25 mouse cellular contexts compared by ENCODE assay signal in genomic region chr3:55637660-55638059, GRCm38 (mm10).
A peak's percentile ranks its signal among the peaks of the same experiment; 100 is the strongest.
DNase-seq lines count a peak whose midpoint lies in the region; ATAC-seq lines count a peak whose summit lies in the region.
"Had no signal": no experiment of that assay in that cellular context is flagged by ENCODE, and none has a peak within 500 bp of the region (broad histone marks: within the 10 kb centered on the region; RNA-seq: fewer than 3 reads in every experiment).

No protein-coding gene starts in this region.

- H3K27ac ChIP-seq in midbrain, embryonic 11.5 days (ENCODE audit: low read depth, low read length) = no peak overlapping the region; the same call in 1 of the 2 replicates
- H3K27ac ChIP-seq in midbrain, embryonic 10.5 days (replicated peaks) = no peak overlapping the region
- peak overlapping the region; percentile 77 for H3K27ac ChIP-seq in hindbrain, embryonic 13.5 days
- H3K27ac ChIP-seq in midbrain, embryonic 12.5 days (replicated peaks) = peak overlapping the region; percentile 52; the same call in 1 of the 2 replicates
- H3K27ac ChIP-seq in neural tube, embryonic 13.5 days (replicated peaks) = peak overlapping the region; percentile 42; the same call in 1 of the 2 replicates
- H3K27ac ChIP-seq in limb, embryonic 10.5 days = no peak overlapping the region
- H3K27ac ChIP-seq: embryonic facial prominence, embryonic 12.5 days; intestine, embryonic 15.5 days; limb, embryonic 12.5 days; neural tube, embryonic 12.5 days had no signal

- H3K9me3 ChIP-seq in midbrain, embryonic 11.5 days (ENCODE audit: control insufficient read depth, low read length) = no peaks in the 10 kb centered on the region
- H3K9me3 ChIP-seq in midbrain, embryonic 10.5 days (replicated peaks) = no peaks in the 10 kb centered on the region
- no peaks in the 10 kb centered on the region for H3K9me3 ChIP-seq in hindbrain, embryonic 13.5 days
- H3K9me3 ChIP-seq in midbrain, embryonic 12.5 days = no peaks in the 10 kb centered on the region
- no peaks in the 10 kb centered on the region for H3K9me3 ChIP-seq in neural tube, embryonic 13.5 days
- no peaks in the 10 kb centered on the region for H3K9me3 ChIP-seq in limb, embryonic 10.5 days (replicated peaks)
- H3K9me3 ChIP-seq: embryonic facial prominence, embryonic 12.5 days; intestine, embryonic 15.5 days; limb, embryonic 12.5 days; neural tube, embryonic 12.5 days had no signal

- no peaks in the 10 kb centered on the region for H3K27me3 ChIP-seq in midbrain, embryonic 11.5 days (ENCODE audit: control insufficient read depth, insufficient read depth, low read length)
- no peaks in the 10 kb centered on the region for H3K27me3 ChIP-seq in midbrain, embryonic 10.5 days (ENCODE audit: low read depth, poor library complexity, severe bottlenecking)
- H3K27me3 ChIP-seq in hindbrain, embryonic 13.5 days = no peaks in the 10 kb centered on the region
- H3K27me3 ChIP-seq in midbrain, embryonic 12.5 days = no peaks in the 10 kb centered on the region
- no peaks in the 10 kb centered on the region for H3K27me3 ChIP-seq in neural tube, embryonic 13.5 days
- H3K27me3 ChIP-seq in limb, embryonic 10.5 days (ENCODE audit: low read depth, poor library complexity, severe bottlenecking) = no peaks in the 10 kb centered on the region
- H3K27me3 ChIP-seq: CH12.LX; embryonic facial prominence, embryonic 12.5 days; intestine, embryonic 15.5 days; limb, embryonic 12.5 days; neural tube, embryonic 12.5 days; Patski had no signal

- H3K4me3 ChIP-seq in midbrain, embryonic 11.5 days (ENCODE audit: low read depth, low read length) = no peak overlapping the region
- H3K4me3 ChIP-seq in midbrain, embryonic 10.5 days = no peak overlapping the region
- no peak overlapping the region for H3K4me3 ChIP-seq in hindbrain, embryonic 13.5 days
- no peak overlapping the region for H3K4me3 ChIP-seq in midbrain, embryonic 12.5 days
- H3K4me3 ChIP-seq in neural tube, embryonic 13.5 days = no peak overlapping the region
- H3K4me3 ChIP-seq in limb, embryonic 10.5 days = no peak overlapping the region
- H3K4me3 ChIP-seq: embryonic facial prominence, embryonic 12.5 days; intestine, embryonic 15.5 days; limb, embryonic 12.5 days; neural tube, embryonic 12.5 days had no signal

- no peak overlapping the region for H3K4me2 ChIP-seq in midbrain, embryonic 11.5 days
- H3K4me2 ChIP-seq in hindbrain, embryonic 13.5 days = no peak overlapping the region
- H3K4me2 ChIP-seq in midbrain, embryonic 12.5 days (replicated peaks) = no peak overlapping the region
- H3K4me2 ChIP-seq in neural tube, embryonic 13.5 days = no peak overlapping the region
- H3K4me2 ChIP-seq: embryonic facial prominence, embryonic 12.5 days; intestine, embryonic 15.5 days; limb, embryonic 12.5 days; liver, embryonic 11.5 days; neural tube, embryonic 12.5 days had no signal

- WGBS in midbrain, embryonic 11.5 days = 83% methylated on average over 7 of the region's 7 CpGs
- WGBS in midbrain, embryonic 10.5 days = 85% methylated on average over 7 of the region's 7 CpGs
- 52% methylated on average over 7 of the region's 7 CpGs for WGBS in hindbrain, embryonic 13.5 days
- 80% methylated on average over 7 of the region's 7 CpGs for WGBS in midbrain, embryonic 12.5 days
- 65% methylated on average over 7 of the region's 7 CpGs for WGBS in neural tube, embryonic 13.5 days
- 76% methylated on average over 7 of the region's 7 CpGs for WGBS in limb, embryonic 10.5 days

- no peaks in the 10 kb centered on the region for H3K4me1 ChIP-seq in midbrain, embryonic 11.5 days (ENCODE audit: control insufficient read depth, insufficient read depth, low read length)
- no peaks in the 10 kb centered on the region for H3K4me1 ChIP-seq in midbrain, embryonic 10.5 days
- peaks cover 21% of the 10 kb centered on the region for H3K4me1 ChIP-seq in hindbrain, embryonic 13.5 days (replicated peaks)
- H3K4me1 ChIP-seq in midbrain, embryonic 12.5 days = no peaks in the 10 kb centered on the region; the same call in 1 of the 2 replicates
- peaks cover 10% of the 10 kb centered on the region; the same call in 1 of the 2 replicates for H3K4me1 ChIP-seq in neural tube, embryonic 13.5 days (replicated peaks)
- peaks cover 22% of the 10 kb centered on the region for H3K4me1 ChIP-seq in limb, embryonic 10.5 days
- H3K4me1 ChIP-seq: embryonic facial prominence, embryonic 12.5 days; intestine, embryonic 15.5 days; neural tube, embryonic 12.5 days had no signal

- peak; percentile 33; the same call in 1 of the 2 replicates for ATAC-seq in midbrain, embryonic 11.5 days (ENCODE audit: low FRiP score)
- peak; percentile 67; the same call in 1 of the 2 replicates for ATAC-seq in hindbrain, embryonic 13.5 days (ENCODE audit: low FRiP score)
- no peak for ATAC-seq in midbrain, embryonic 12.5 days (ENCODE audit: low FRiP score, low read depth)
- no peak for ATAC-seq in neural tube, embryonic 13.5 days (ENCODE audit: low read depth)
- ATAC-seq: intestine, embryonic 15.5 days; liver, postnatal 0 days; Patski had no signal

- no peak for DNase-seq in midbrain, embryonic 11.5 days (ENCODE audit: low spot score, missing footprints)
- DNase-seq in midbrain, embryonic 10.5 days (ENCODE audit: low spot score) = no peak
- no peak for DNase-seq in limb, embryonic 10.5 days (ENCODE audit: low spot score)
- DNase-seq in gastrocnemius, postnatal 36 days = no peak
- DNase-seq: adrenal gland, adult 2 months; B cell, adult 2 months; cerebellum, adult 18-20 months; cerebellum, postnatal 25 days; heart, postnatal 4 days; kidney, adult 8-10 months; kidney, postnatal 10 days; liver, postnatal 0 days; lung, postnatal 10 days; thymus, adult 2 months had no signal

- intact Hi-C loops in gastrocnemius, postnatal 36 days (cut with DNase I) = no loop called here

- no peaks in the 10 kb centered on the region for H3K36me3 ChIP-seq in midbrain, embryonic 11.5 days (ENCODE audit: control insufficient read depth, insufficient read depth, low read length)
- H3K36me3 ChIP-seq in midbrain, embryonic 10.5 days = peaks cover 9% of the 10 kb centered on the region; the same call in 1 of the 2 replicates
- H3K36me3 ChIP-seq in hindbrain, embryonic 13.5 days = peaks cover 25% of the 10 kb centered on the region
- peaks cover 14% of the 10 kb centered on the region for H3K36me3 ChIP-seq in midbrain, embryonic 12.5 days
- H3K36me3 ChIP-seq in neural tube, embryonic 13.5 days = peaks cover 19% of the 10 kb centered on the region
- peaks cover 7% of the 10 kb centered on the region for H3K36me3 ChIP-seq in limb, embryonic 10.5 days
- H3K36me3 ChIP-seq: G1E; intestine, embryonic 15.5 days; neural tube, embryonic 12.5 days had no signal

- H3K9ac ChIP-seq in midbrain, embryonic 11.5 days (ENCODE audit: low read length) = no peak overlapping the region
- no peak overlapping the region for H3K9ac ChIP-seq in hindbrain, embryonic 13.5 days
- no peak overlapping the region for H3K9ac ChIP-seq in midbrain, embryonic 12.5 days (replicated peaks)
- H3K9ac ChIP-seq in neural tube, embryonic 13.5 days = no peak overlapping the region
- H3K9ac ChIP-seq: embryonic facial prominence, embryonic 12.5 days; intestine, embryonic 15.5 days; limb, embryonic 12.5 days; liver, postnatal 0 days; neural tube, embryonic 12.5 days had no signal

Comparison
In these comparisons a context has a peak if more than half of its experiments do, and no peak if none do; other contexts are left out.
1. ATAC-seq: peak in midbrain, embryonic 11.5 days (single experiment) and hindbrain, embryonic 13.5 days (single experiment); none in midbrain, embryonic 12.5 days (single experiment) and neural tube, embryonic 13.5 days (single experiment).
2. H3K27ac ChIP-seq: peak in hindbrain, embryonic 13.5 days (single experiment), midbrain, embryonic 12.5 days (single experiment) and neural tube, embryonic 13.5 days (single experiment); none in midbrain, embryonic 11.5 days (single experiment), midbrain, embryonic 10.5 days (single experiment) and limb, embryonic 10.5 days (single experiment).